Mouse (Mus musculus) neural tube, embryonic 15.5 days (tissue): ENCODE measurements at regions not wholly inside any gene's neighbourhood (a gene's known extent, or its start where the extent isn't known, plus 50 kb on each side); places are given as distances from the start of the nearest gene placed in this dataset.

Source experiments
- ATAC-seq: fragments of 200-750 bp; cut with Nextera tagmentation; 2 replicates; pipeline ENCODE4 v1.8.0; 2017; ENCODE audit warnings: mild to moderate bottlenecking, moderate TSS enrichment, moderate library complexity; ENCODE audit not compliant: low FRiP score
- H3K27ac ChIP-seq: fragments of 300-500 bp; sonication (generic); replicated peaks from 2 replicates; pipeline ENCODE4 v1.5.1; 2015; ENCODE audit warnings: mild to moderate bottlenecking, inconsistent platforms
- H3K27me3 ChIP-seq: fragments of 300-500 bp; sonication (generic); replicated peaks from 2 replicates; pipeline ENCODE4 v1.6.1; 2015; ENCODE audit warnings: inconsistent platforms
- H3K36me3 ChIP-seq: fragments of 300-500 bp; sonication (generic); 2 replicates; pipeline ENCODE4 v1.6.1; 2015; ENCODE audit warnings: inconsistent platforms
- H3K4me1 ChIP-seq: fragments of 300-500 bp; sonication (generic); 2 replicates; pipeline ENCODE4 v1.6.1; 2015; ENCODE audit warnings: inconsistent platforms
- H3K4me2 ChIP-seq: fragments of 300-500 bp; sonication (generic); 2 replicates; pipeline ENCODE4 v1.6.1; 2015; ENCODE audit warnings: inconsistent platforms, mild to moderate bottlenecking, moderate library complexity
- H3K4me3 ChIP-seq: fragments of 300-500 bp; sonication (generic); replicated peaks from 2 replicates; pipeline ENCODE4 v1.5.1; 2015; ENCODE audit warnings: mild to moderate bottlenecking, inconsistent platforms
- H3K9ac ChIP-seq: fragments of 300-500 bp; sonication (generic); replicated peaks from 2 replicates; pipeline ENCODE4 v1.6.1; 2015; ENCODE audit warnings: mild to moderate bottlenecking, inconsistent platforms
- H3K9me3 ChIP-seq: fragments of 300-500 bp; sonication (generic); replicated peaks from 2 replicates; pipeline ENCODE4 v1.6.1; 2016; ENCODE audit warnings: inconsistent platforms
- WGBS: fragments of 180-500 bp; shearing (Covaris S2); methylation state at CpG from one replicate; pipeline ENCODE4 v1.1.7; 2015; ENCODE audit warnings: mixed read lengths; 5-methylcytosine and 5-hydroxymethylcytosine counted together

- Histone ChIP-seq H3K4me2 (peak overlapping the region; percentile 25; the same call in 1 of the 2 replicates), H3K9me3 (no peaks in the 10 kb centered on the region), H3K27ac (peak overlapping the region; percentile 28; the same call in 1 of the 2 replicates), H3K9ac (no peak overlapping the region), H3K36me3 (no peaks in the 10 kb centered on the region), H3K4me1 (peaks cover 23% of the 10 kb centered on the region), H3K4me3 (no peak overlapping the region), H3K27me3 (no peaks in the 10 kb centered on the region)
- no peak for ATAC-seq
- WGBS = 15% methylated on average over 6 of the region's 6 CpGs
Observed at GRCm38 (mm10) chr5:77581702-77582101, 173.9 kb upstream of the Igfbp7 start.

DNA sequence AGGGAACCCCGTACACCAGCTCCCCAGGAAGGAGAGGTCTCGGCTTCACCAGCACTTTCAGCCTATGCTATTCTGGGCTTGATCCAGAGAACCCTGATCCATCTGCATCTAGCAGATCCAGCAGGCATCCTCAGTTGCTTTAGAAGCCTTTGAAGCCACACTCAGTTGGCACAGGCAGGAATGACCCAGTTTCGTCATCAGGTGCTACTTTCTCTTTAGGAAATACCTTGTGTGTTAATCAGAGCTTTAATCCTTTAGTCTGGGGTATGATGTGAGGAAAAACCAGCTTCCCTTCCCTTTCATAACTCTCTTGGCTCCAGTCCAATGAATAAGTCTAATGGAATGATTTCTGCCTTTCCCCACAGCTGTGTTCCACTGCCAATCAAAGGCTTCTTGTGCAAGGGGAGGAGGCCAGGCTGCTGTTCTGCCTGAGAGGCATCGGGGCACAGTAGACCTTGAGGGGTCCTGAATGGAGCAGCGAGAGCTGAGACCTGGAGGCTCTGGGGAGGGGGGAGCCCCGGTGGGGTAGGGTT is 173.3 kb upstream of the Igfbp7 start:
- H3K9ac ChIP-seq = no peak overlapping the region

DNA sequence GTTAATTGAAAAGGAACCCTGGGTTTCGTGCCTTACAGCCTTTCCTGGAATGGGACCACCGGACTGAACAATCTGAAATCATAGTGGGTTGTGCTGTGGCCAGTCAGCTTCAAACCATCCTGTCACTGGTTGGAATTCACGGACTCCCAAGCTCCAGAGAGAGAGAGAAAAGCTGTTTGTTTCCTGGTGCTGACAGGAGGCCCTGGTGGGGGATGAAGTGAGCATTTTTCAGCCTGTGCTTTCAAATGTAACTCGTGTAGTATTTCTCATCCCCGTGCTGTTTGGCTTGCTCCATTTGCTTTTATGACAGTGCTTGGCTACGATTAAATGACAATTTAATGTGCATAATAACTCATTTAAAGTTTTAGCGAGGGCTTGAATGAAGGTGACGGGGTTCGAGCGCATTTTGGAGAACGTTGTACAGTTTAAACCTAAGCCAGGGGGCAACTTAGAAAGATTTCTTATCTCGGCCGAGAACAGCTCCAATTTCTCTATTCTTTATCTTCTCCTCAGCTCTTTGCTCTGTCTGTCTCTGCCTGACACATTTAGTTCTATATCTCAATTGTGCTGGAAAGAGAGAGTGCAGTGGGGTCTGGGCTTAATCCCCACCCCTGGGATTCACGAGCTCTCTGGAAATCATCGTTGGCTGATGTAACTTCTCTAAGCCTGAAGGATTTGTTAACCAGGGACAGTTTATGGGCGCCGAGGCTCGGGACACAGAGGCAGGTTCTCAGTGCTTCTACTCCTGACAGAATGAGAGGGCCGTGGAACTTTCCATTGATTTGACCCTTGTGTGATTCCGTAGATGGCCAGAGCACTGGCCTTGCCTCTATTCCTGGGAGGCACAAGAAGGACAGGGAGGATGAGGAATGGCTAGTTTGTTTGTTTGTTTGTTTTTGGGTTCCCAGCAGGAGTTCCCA is 172.2 kb upstream of the Igfbp7 start:
- Histone ChIP-seq H3K4me2 (peak overlapping the region; percentile 28), H3K27me3 (no peaks in the 10 kb centered on the region), H3K4me3 (no peak overlapping the region), H3K27ac (no peak overlapping the region), H3K4me1 (peaks cover 23% of the 10 kb centered on the region), H3K9me3 (no peaks in the 10 kb centered on the region), H3K36me3 (no peaks in the 10 kb centered on the region), H3K9ac (no peak overlapping the region)
- ATAC-seq = 0 out of 2 replicates have a peak, but pooled peaks have one; percentile 37
- WGBS = 30% methylated on average over 20 of the region's 20 CpGs

More for the DNA sequence above, 173.3 kb upstream of the Igfbp7 start:
- peak; percentile 56 for ATAC-seq
- Histone ChIP-seq H3K4me1 (peaks cover 23% of the 10 kb centered on the region), H3K9me3 (no peaks in the 10 kb centered on the region), H3K27ac (peak overlapping the region; percentile 28), H3K4me3 (no peak overlapping the region), H3K4me2 (peak overlapping the region; percentile 25; the same call in 1 of the 2 replicates), H3K36me3 (no peaks in the 10 kb centered on the region), H3K27me3 (no peaks in the 10 kb centered on the region)
- 35% methylated on average over 6 of the region's 6 CpGs for WGBS

- WGBS = 72% methylated on average over 5 of the region's 5 CpGs
- no peaks in the 10 kb centered on the region for H3K9me3 ChIP-seq
- H3K36me3 ChIP-seq = no peaks in the 10 kb centered on the region
Observed at GRCm38 (mm10) chr5:77576881-77577280, 169.0 kb upstream of the Igfbp7 start.

DNA sequence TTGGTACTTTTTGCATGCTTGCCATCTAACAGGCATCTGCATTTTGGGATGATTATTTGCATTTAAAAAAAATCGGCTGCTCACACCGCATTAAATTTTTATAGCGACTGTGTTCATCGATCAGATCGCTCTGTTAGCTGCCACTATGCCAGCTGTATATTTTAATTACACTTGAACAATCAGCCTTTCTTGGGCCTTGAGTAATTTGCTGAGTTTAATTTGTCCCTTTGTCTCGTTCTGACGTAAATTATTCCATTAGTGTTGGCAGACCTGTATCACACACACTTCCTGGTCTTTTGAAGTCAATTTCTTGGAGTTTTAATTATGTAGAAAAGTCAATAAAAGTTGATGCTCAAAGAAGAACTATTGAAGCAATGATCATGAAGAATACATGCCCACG is 167.9 kb upstream of the Igfbp7 start:
- H3K4me3 ChIP-seq = no peak overlapping the region
- no peaks in the 10 kb centered on the region for H3K36me3 ChIP-seq
- no peak overlapping the region for H3K4me2 ChIP-seq
- H3K4me1 ChIP-seq = peaks cover 12% of the 10 kb centered on the region
- no peak for ATAC-seq
- H3K9ac ChIP-seq = no peak overlapping the region
- no peaks in the 10 kb centered on the region for H3K27me3 ChIP-seq
- H3K27ac ChIP-seq = no peak overlapping the region
- H3K9me3 ChIP-seq = no peaks in the 10 kb centered on the region
- 27% methylated on average over 8 of the region's 8 CpGs for WGBS

More at GRCm38 (mm10) chr5:77576881-77577280, 169.0 kb upstream of the Igfbp7 start:
- H3K9ac ChIP-seq = no peak overlapping the region
- no peak overlapping the region for H3K4me3 ChIP-seq
- H3K27ac ChIP-seq = no peak overlapping the region
- peaks cover 23% of the 10 kb centered on the region for H3K4me1 ChIP-seq
- no peaks in the 10 kb centered on the region for H3K27me3 ChIP-seq
- no peak overlapping the region for H3K4me2 ChIP-seq
- ATAC-seq = no peak

GRCm38 (mm10) chr5:77570364-77570763 is 162.5 kb upstream of the Igfbp7 start:
- H3K4me3 ChIP-seq = no peak overlapping the region
- WGBS = 64% methylated on average over 9 of the region's 9 CpGs
- ATAC-seq = peak; percentile 41

GRCm38 (mm10) chr5:77568121-77568520 is 160.3 kb upstream of the Igfbp7 start:
- 81% methylated on average over 5 of the region's 5 CpGs for WGBS
- Histone ChIP-seq H3K27ac (no peak overlapping the region), H3K27me3 (no peaks in the 10 kb centered on the region), H3K9ac (no peak overlapping the region), H3K4me2 (no peak overlapping the region), H3K4me3 (no peak overlapping the region), H3K9me3 (no peaks in the 10 kb centered on the region), H3K4me1 (peaks cover 4% of the 10 kb centered on the region; the same call in 1 of the 2 replicates), H3K36me3 (no peaks in the 10 kb centered on the region)
- no peak for ATAC-seq

More at GRCm38 (mm10) chr5:77570364-77570763, 162.5 kb upstream of the Igfbp7 start:
- Histone ChIP-seq H3K4me2 (no peak overlapping the region), H3K4me1 (peaks cover 4% of the 10 kb centered on the region; the same call in 1 of the 2 replicates), H3K9me3 (no peaks in the 10 kb centered on the region), H3K36me3 (no peaks in the 10 kb centered on the region), H3K27me3 (no peaks in the 10 kb centered on the region), H3K27ac (no peak overlapping the region), H3K9ac (no peak overlapping the region)

- no peak overlapping the region for H3K9ac ChIP-seq
- WGBS = 72% methylated on average over 5 of the region's 5 CpGs
- no peak for ATAC-seq
- H3K9me3 ChIP-seq = no peaks in the 10 kb centered on the region
- H3K36me3 ChIP-seq = no peaks in the 10 kb centered on the region
- no peak overlapping the region for H3K4me3 ChIP-seq
- H3K27ac ChIP-seq = no peak overlapping the region
- no peaks in the 10 kb centered on the region for H3K4me1 ChIP-seq
- H3K27me3 ChIP-seq = no peaks in the 10 kb centered on the region
- no peak overlapping the region for H3K4me2 ChIP-seq
Observed at GRCm38 (mm10) chr5:77552580-77552979, 144.7 kb upstream of the Igfbp7 start.

DNA sequence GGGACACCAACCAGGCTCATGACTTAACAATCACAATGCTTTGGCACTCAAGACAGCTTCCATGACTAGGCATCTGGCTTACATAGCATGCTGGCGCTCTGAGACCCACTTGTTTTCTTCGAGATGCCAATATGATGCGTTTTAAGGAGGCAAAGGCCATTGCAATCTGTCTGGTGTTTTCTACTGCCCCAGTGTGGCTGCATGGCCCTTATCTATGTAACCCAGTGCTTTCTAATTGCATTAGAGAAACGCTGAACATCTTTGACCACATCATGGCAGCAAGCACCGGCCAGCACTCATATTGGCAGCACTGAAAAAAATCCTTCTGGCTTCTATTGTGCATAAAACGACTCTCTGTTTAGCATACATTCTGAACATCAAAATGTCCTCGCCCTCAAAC is 144.2 kb upstream of the Igfbp7 start:
- H3K9me3 ChIP-seq = no peaks in the 10 kb centered on the region
- H3K4me3 ChIP-seq = no peak overlapping the region
- H3K27me3 ChIP-seq = no peaks in the 10 kb centered on the region
- no peak overlapping the region for H3K4me2 ChIP-seq
- no peaks in the 10 kb centered on the region for H3K36me3 ChIP-seq
- H3K27ac ChIP-seq = no peak overlapping the region
- 87% methylated on average over 7 of the region's 7 CpGs for WGBS
- no peak overlapping the region for H3K9ac ChIP-seq
- no peaks in the 10 kb centered on the region for H3K4me1 ChIP-seq
- no peak for ATAC-seq

- Histone ChIP-seq H3K9ac (no peak overlapping the region), H3K4me1 (0 out of 2 replicates have a peak, but pooled peaks cover 3% of the 10 kb centered on the region), H3K4me2 (no peak overlapping the region), H3K27me3 (no peaks in the 10 kb centered on the region), H3K27ac (no peak overlapping the region), H3K36me3 (no peaks in the 10 kb centered on the region), H3K9me3 (no peaks in the 10 kb centered on the region), H3K4me3 (no peak overlapping the region)
- WGBS = 33% methylated on average over 13 of the region's 13 CpGs
- ATAC-seq = no peak
Observed at GRCm38 (mm10) chr5:77546001-77546620, 138.3 kb upstream of the Igfbp7 start.

- Histone ChIP-seq H3K36me3 (no peaks in the 10 kb centered on the region), H3K4me2 (no peak overlapping the region), H3K9ac (no peak overlapping the region), H3K9me3 (no peaks in the 10 kb centered on the region), H3K4me3 (no peak overlapping the region), H3K4me1 (0 out of 2 replicates have a peak, but pooled peaks cover 4% of the 10 kb centered on the region), H3K27me3 (no peaks in the 10 kb centered on the region), H3K27ac (no peak overlapping the region)
- 76% methylated on average over 19 of the region's 19 CpGs for WGBS
- no peak for ATAC-seq
Observed at GRCm38 (mm10) chr5:77532261-77533015, 124.6 kb upstream of the Igfbp7 start.
